Mouse (Mus musculus): ENCODE results near the gene Enpp7. TPM values are rescaled to one million over a fixed set of nuclear protein-coding genes. Genes with fewer than 3 reads are reported as not detected.
A peak's percentile ranks its signal among the peaks of the same experiment; 100 is the strongest.

The Enpp7 gene
- total RNA-seq, 1 experiment: not detected

DNA sequence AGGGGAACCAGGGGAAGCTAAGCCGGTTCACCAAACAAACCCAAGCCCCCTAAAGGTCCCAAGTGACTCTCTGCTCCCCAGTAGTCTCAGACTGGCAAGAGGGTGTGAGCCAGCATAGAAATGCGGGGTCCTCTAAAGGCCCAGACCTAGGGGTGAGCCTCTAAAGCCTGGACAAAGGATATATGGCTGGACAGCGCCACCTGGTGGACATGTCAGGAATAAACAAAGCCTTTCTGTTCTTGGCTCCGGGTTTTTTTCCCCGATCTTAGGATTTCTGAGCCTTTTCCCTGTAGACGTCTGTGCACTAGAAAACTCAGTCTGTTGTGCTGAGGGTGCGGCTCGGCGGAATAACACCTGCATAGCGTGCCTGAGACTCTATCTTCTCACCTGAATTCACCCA is 12.6 kb upstream of the Enpp7 start:
- Histone ChIP-seq H3K27ac (ENCODE audit: insufficient read depth, low read depth, low read length, poor library complexity, severe bottlenecking) (no peak overlapping the region), H3K4me1 (ENCODE audit: control insufficient read depth in 2 of 2, insufficient read depth in 2 of 2, low read length in 2 of 2, poor library complexity in 1 of 2) (peaks cover 3 to 5% of the 10 kb centered on the region in 2 experiments; a peak in 3 of 4 replicates), H3K36me3 (ENCODE audit: control insufficient read depth, insufficient read depth, low read length, poor library complexity, severe bottlenecking) (no peaks in the 10 kb centered on the region), H3K4me3 (ENCODE audit: insufficient read depth in 1 of 2, low read depth in 1 of 2, low read length in 2 of 2, poor library complexity in 1 of 2, severe bottlenecking in 1 of 2) (peak overlapping the region in 1 of 2 experiments; percentile 34; a peak in 1 of 4 replicates), H3K9me3 (ENCODE audit: control insufficient read depth, insufficient read depth, low read depth, low read length) (no peaks in the 10 kb centered on the region), H3K9ac (ENCODE audit: insufficient read depth, low read depth, low read length, poor library complexity, severe bottlenecking) (no peak overlapping the region)
- in situ Hi-C loops (cut with MboI; ENCODE audit: low sequenced_read_pairs in 2 of 2, unreplicated experiment in 2 of 2): no loop called here
- TF ChIP-seq HCFC1 (IDR thresholded peaks at IDR 0.05; ENCODE audit: borderline replicate concordance, insufficient read depth, low read length): no peak
- TF ChIP-seq ZNF384 (IDR thresholded peaks at IDR 0.05; ENCODE audit: low read depth, low read length): 0 out of 2 replicates have a peak, but pooled peaks have one; percentile 46
- peak; percentile 48; the same call in 1 of the 2 replicates for TF ChIP-seq ZC3H11A (IDR thresholded peaks at IDR 0.05; ENCODE audit: borderline replicate concordance, low read depth, low read length)
- DNase-seq (ENCODE audit: low read depth, low spot score): peak; percentile 81

GRCm38 (mm10) chr11:118975917-118976316 is 12.1 kb upstream of the Enpp7 start:
- Histone ChIP-seq H3K9ac (ENCODE audit: insufficient read depth, low read depth, low read length, poor library complexity, severe bottlenecking) (no peak overlapping the region), H3K4me3 (ENCODE audit: insufficient read depth in 1 of 2, low read depth in 1 of 2, low read length in 2 of 2, poor library complexity in 1 of 2, severe bottlenecking in 1 of 2) (peak overlapping the region in 1 of 2 experiments; percentile 34; a peak in 1 of 4 replicates), H3K9me3 (ENCODE audit: control insufficient read depth, insufficient read depth, low read depth, low read length) (no peaks in the 10 kb centered on the region), H3K36me3 (ENCODE audit: control insufficient read depth, insufficient read depth, low read length, poor library complexity, severe bottlenecking) (no peaks in the 10 kb centered on the region), H3K4me1 (ENCODE audit: control insufficient read depth in 2 of 2, insufficient read depth in 2 of 2, low read length in 2 of 2, poor library complexity in 1 of 2) (peaks cover 3 to 5% of the 10 kb centered on the region in 2 experiments; a peak in 3 of 4 replicates), H3K27ac (ENCODE audit: insufficient read depth, low read depth, low read length, poor library complexity, severe bottlenecking) (no peak overlapping the region)
- in situ Hi-C loops (cut with MboI; ENCODE audit: low sequenced_read_pairs in 2 of 2, unreplicated experiment in 2 of 2): no loop called here
- TF ChIP-seq HCFC1 (IDR thresholded peaks at IDR 0.05; ENCODE audit: borderline replicate concordance, insufficient read depth, low read length) (no peak), MAFK (IDR thresholded peaks at IDR 0.05; ENCODE audit: insufficient read depth, low read depth, low read length) (no peak), ZC3H11A (IDR thresholded peaks at IDR 0.05; ENCODE audit: borderline replicate concordance, low read depth, low read length) (no peak), ZNF384 (IDR thresholded peaks at IDR 0.05; ENCODE audit: low read depth, low read length) (no peak), CHD2 (IDR thresholded peaks at IDR 0.05; ENCODE audit: low read depth, low read length) (no peak)
- DNase-seq (ENCODE audit: low read depth, low spot score): peak; percentile 80

DNA sequence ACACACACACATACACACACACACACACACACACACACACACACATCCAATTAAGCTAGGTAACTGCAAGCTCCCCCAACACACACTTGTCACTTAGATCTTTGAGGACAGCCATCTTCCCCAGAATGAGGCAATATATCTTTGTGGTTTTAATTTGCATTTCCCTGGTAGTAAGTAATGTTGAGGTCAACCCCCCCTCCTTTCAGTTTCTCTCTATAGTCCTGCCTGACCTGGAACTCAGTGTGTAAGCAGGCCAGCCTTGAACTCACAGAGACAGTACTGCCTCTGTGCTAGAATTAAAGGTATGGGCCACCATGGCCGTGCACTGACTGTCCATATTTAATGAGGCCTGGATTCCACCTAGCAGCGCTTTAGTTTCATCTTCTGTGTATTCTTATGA is 7.6 kb upstream of the Enpp7 start:
- H3K4me3 ChIP-seq (ENCODE audit: insufficient read depth in 1 of 2, low read depth in 1 of 2, low read length in 2 of 2, poor library complexity in 1 of 2, severe bottlenecking in 1 of 2): no peak overlapping the region
- TF ChIP-seq HCFC1 (IDR thresholded peaks at IDR 0.05; ENCODE audit: borderline replicate concordance, insufficient read depth, low read length) (no peak), ZC3H11A (IDR thresholded peaks at IDR 0.05; ENCODE audit: borderline replicate concordance, low read depth, low read length) (no peak), MAFK (IDR thresholded peaks at IDR 0.05; ENCODE audit: insufficient read depth, low read depth, low read length) (no peak), ZNF384 (IDR thresholded peaks at IDR 0.05; ENCODE audit: low read depth, low read length) (no peak), CHD2 (IDR thresholded peaks at IDR 0.05; ENCODE audit: low read depth, low read length) (no peak)
- H3K4me1 ChIP-seq (ENCODE audit: control insufficient read depth in 2 of 2, insufficient read depth in 2 of 2, low read length in 2 of 2, poor library complexity in 1 of 2): peaks cover 3 to 5% of the 10 kb centered on the region in 2 experiments; a peak in 3 of 4 replicates

GRCm38 (mm10) chr11:118981012-118981776 is 6.8 kb upstream of the Enpp7 start:
- no peaks in the 10 kb centered on the region for H3K9me3 ChIP-seq (ENCODE audit: control insufficient read depth, insufficient read depth, low read depth, low read length)
- no peak for DNase-seq (ENCODE audit: low read depth, low spot score)
- H3K4me3 ChIP-seq (ENCODE audit: insufficient read depth in 1 of 2, low read depth in 1 of 2, low read length in 2 of 2, poor library complexity in 1 of 2, severe bottlenecking in 1 of 2): no peak overlapping the region
- H3K4me1 ChIP-seq (ENCODE audit: control insufficient read depth in 2 of 2, insufficient read depth in 2 of 2, low read length in 2 of 2, poor library complexity in 1 of 2): no peaks in the 10 kb centered on the region
- no peak overlapping the region for H3K9ac ChIP-seq (ENCODE audit: insufficient read depth, low read depth, low read length, poor library complexity, severe bottlenecking)
- H3K36me3 ChIP-seq (ENCODE audit: control insufficient read depth, insufficient read depth, low read length, poor library complexity, severe bottlenecking): no peaks in the 10 kb centered on the region
- H3K27ac ChIP-seq (ENCODE audit: insufficient read depth, low read depth, low read length, poor library complexity, severe bottlenecking): no peak overlapping the region
- in situ Hi-C loops (cut with MboI; ENCODE audit: low sequenced_read_pairs in 2 of 2, unreplicated experiment in 2 of 2): no loop called here
- no peak for TF ChIP-seq ZC3H11A (IDR thresholded peaks at IDR 0.05; ENCODE audit: borderline replicate concordance, low read depth, low read length)
- TF ChIP-seq CHD2 (IDR thresholded peaks at IDR 0.05; ENCODE audit: low read depth, low read length): no peak
- no peak for TF ChIP-seq HCFC1 (IDR thresholded peaks at IDR 0.05; ENCODE audit: borderline replicate concordance, insufficient read depth, low read length)
- no peak for TF ChIP-seq ZNF384 (IDR thresholded peaks at IDR 0.05; ENCODE audit: low read depth, low read length)
- TF ChIP-seq MAFK (IDR thresholded peaks at IDR 0.05; ENCODE audit: insufficient read depth, low read depth, low read length): no peak

More for the DNA sequence above, 7.6 kb upstream of the Enpp7 start:
- Histone ChIP-seq H3K36me3 (ENCODE audit: control insufficient read depth, insufficient read depth, low read length, poor library complexity, severe bottlenecking) (no peaks in the 10 kb centered on the region), H3K27ac (ENCODE audit: insufficient read depth, low read depth, low read length, poor library complexity, severe bottlenecking) (no peak overlapping the region), H3K9me3 (ENCODE audit: control insufficient read depth, insufficient read depth, low read depth, low read length) (no peaks in the 10 kb centered on the region), H3K9ac (ENCODE audit: insufficient read depth, low read depth, low read length, poor library complexity, severe bottlenecking) (no peak overlapping the region)
- no peak for DNase-seq (ENCODE audit: low read depth, low spot score)
- in situ Hi-C loops (cut with MboI; ENCODE audit: low sequenced_read_pairs in 2 of 2, unreplicated experiment in 2 of 2): no loop called here

Measured in ES-E14 (cell line).